Mouse (Mus musculus): ENCODE measurements around the gene Zfp383. TPM values are rescaled to one million over a fixed set of nuclear protein-coding genes. Genes with fewer than 3 reads are reported as not detected.
"Not testable (repeated sequence)": the region's sequence is repeated elsewhere in the genome, so short reads cannot be mapped to it uniquely, and the experiment has no call there.

Zfp383 gene
- polyA plus RNA-seq (2012; ENCODE audit: insufficient read depth, insufficient read length, low replicate concordance, missing spikeins) = not detected in 2 replicates

- TF ChIP-seq POLR2A (IDR thresholded peaks at IDR 0.05; ENCODE audit: insufficient read depth, low read depth, low read length) (peak; percentile 34; the same call in 1 of the 2 replicates), CTCF (IDR thresholded peaks at IDR 0.05; ENCODE audit: insufficient read depth, low read depth, low read length) (no peak)
- H3K27ac ChIP-seq (ENCODE audit: insufficient read depth, low read depth, low read length) = peak within 1 kb of the TSS; percentile 97
- peaks cover 3% of the 10 kb centered on the region; the same call in 1 of the 2 replicates for H3K4me1 ChIP-seq (ENCODE audit: control insufficient read depth, insufficient read depth, low read length)
- H3K4me3 ChIP-seq (ENCODE audit: insufficient read depth, low read depth, low read length) = peak within 1 kb of the TSS; percentile 83
- 0% methylated on average over 33 of the region's 33 CpGs for WGBS
These were observed at the start of gene Zfp383 for GRCm38 (mm10) chr7:29908130-29908950. Gene Zfp383, plus strand, starts transcription at chr7:29908223.

- 4% methylated on average over 32 of the region's 32 CpGs for WGBS
- H3K4me1 ChIP-seq (ENCODE audit: control insufficient read depth, insufficient read depth, low read length) = no peaks in the 10 kb centered on the region
- H3K27ac ChIP-seq (ENCODE audit: insufficient read depth, low read depth, low read length) = no peak within 1 kb of the TSS
- H3K4me3 ChIP-seq (ENCODE audit: insufficient read depth, low read depth, low read length) = peak within 1 kb of the TSS; percentile 67
- TF ChIP-seq POLR2A (IDR thresholded peaks at IDR 0.05; ENCODE audit: insufficient read depth, low read depth, low read length) (peak; percentile 76), CTCF (IDR thresholded peaks at IDR 0.05; ENCODE audit: insufficient read depth, low read depth, low read length) (no peak)
These were observed 48.2 kb upstream of the Zfp383 start, which contains the start of gene Zfp420 for GRCm38 (mm10) chr7:29859532-29860517. Gene Zfp420, plus strand, starts transcription at chr7:29859979.

- TF ChIP-seq CTCF (IDR thresholded peaks at IDR 0.05; ENCODE audit: insufficient read depth, low read depth, low read length) (no peak), POLR2A (IDR thresholded peaks at IDR 0.05; ENCODE audit: insufficient read depth, low read depth, low read length) (no peak)
- no peak overlapping the region for H3K27ac ChIP-seq (ENCODE audit: insufficient read depth, low read depth, low read length)
- no peaks in the 10 kb centered on the region for H3K4me1 ChIP-seq (ENCODE audit: control insufficient read depth, insufficient read depth, low read length)
- WGBS = 89% methylated on average over 7 of the region's 7 CpGs
- H3K4me3 ChIP-seq (ENCODE audit: insufficient read depth, low read depth, low read length) = no peak overlapping the region
These were observed 46.4 kb upstream of the Zfp383 start for GRCm38 (mm10) chr7:29861660-29862059.

- Histone ChIP-seq H3K4me1 (ENCODE audit: control insufficient read depth, insufficient read depth, low read length) (no peaks in the 10 kb centered on the region), H3K4me3 (ENCODE audit: insufficient read depth, low read depth, low read length) (no peak overlapping the region), H3K27ac (ENCODE audit: insufficient read depth, low read depth, low read length) (no peak overlapping the region)
- TF ChIP-seq POLR2A (IDR thresholded peaks at IDR 0.05; ENCODE audit: insufficient read depth, low read depth, low read length) (no peak), CTCF (IDR thresholded peaks at IDR 0.05; ENCODE audit: insufficient read depth, low read depth, low read length) (no peak)
- WGBS = 96% methylated on average over 10 of the region's 10 CpGs
These were observed 33.8 kb upstream of the Zfp383 start for GRCm38 (mm10) chr7:29874256-29874655.

GRCm38 (mm10) chr7:29877561-29877960, 30.5 kb upstream of the Zfp383 start:
- H3K4me1 ChIP-seq (ENCODE audit: control insufficient read depth, insufficient read depth, low read length); H3K27ac ChIP-seq (ENCODE audit: insufficient read depth, low read depth, low read length); H3K4me3 ChIP-seq (ENCODE audit: insufficient read depth, low read depth, low read length): not testable (repeated sequence)
- 96% methylated on average over 9 of the region's 9 CpGs for WGBS

- TF ChIP-seq POLR2A (IDR thresholded peaks at IDR 0.05; ENCODE audit: insufficient read depth, low read depth, low read length) (no peak), CTCF (IDR thresholded peaks at IDR 0.05; ENCODE audit: insufficient read depth, low read depth, low read length) (no peak)
- Histone ChIP-seq H3K27ac (ENCODE audit: insufficient read depth, low read depth, low read length) (no peak overlapping the region), H3K4me1 (ENCODE audit: control insufficient read depth, insufficient read depth, low read length) (no peaks in the 10 kb centered on the region), H3K4me3 (ENCODE audit: insufficient read depth, low read depth, low read length) (no peak overlapping the region)
- 52% methylated on average over 7 of the region's 7 CpGs for WGBS
These were observed 28.0 kb upstream of the Zfp383 start for GRCm38 (mm10) chr7:29880056-29880455.

GRCm38 (mm10) chr7:29880916-29881315, 27.1 kb upstream of the Zfp383 start:
- no peaks in the 10 kb centered on the region for H3K4me1 ChIP-seq (ENCODE audit: control insufficient read depth, insufficient read depth, low read length)
- H3K4me3 ChIP-seq (ENCODE audit: insufficient read depth, low read depth, low read length) = no peak overlapping the region
- WGBS = 82% methylated on average over 7 of the region's 7 CpGs
- TF ChIP-seq CTCF (IDR thresholded peaks at IDR 0.05; ENCODE audit: insufficient read depth, low read depth, low read length) (no peak), POLR2A (IDR thresholded peaks at IDR 0.05; ENCODE audit: insufficient read depth, low read depth, low read length) (no peak)
- H3K27ac ChIP-seq (ENCODE audit: insufficient read depth, low read depth, low read length) = no peak overlapping the region

GRCm38 (mm10) chr7:29890501-29890900, 17.5 kb upstream of the Zfp383 start:
- WGBS = 98% methylated on average over 7 of the region's 7 CpGs
- TF ChIP-seq CTCF (IDR thresholded peaks at IDR 0.05; ENCODE audit: insufficient read depth, low read depth, low read length) (no peak), POLR2A (IDR thresholded peaks at IDR 0.05; ENCODE audit: insufficient read depth, low read depth, low read length) (no peak)
- Histone ChIP-seq H3K4me3 (ENCODE audit: insufficient read depth, low read depth, low read length) (no peak overlapping the region), H3K4me1 (ENCODE audit: control insufficient read depth, insufficient read depth, low read length) (no peaks in the 10 kb centered on the region), H3K27ac (ENCODE audit: insufficient read depth, low read depth, low read length) (no peak overlapping the region)

Data from olfactory bulb, adult 2 months (tissue).